Comparison of ENCODE assay signal across 9 mouse cellular contexts in genomic region chr1:127500219-127500618, GRCm38 (mm10).
DNase-seq lines count a peak whose midpoint lies in the region; TF ChIP-seq lines count a peak whose summit lies in the region.
"Had no signal": no experiment of that assay in that cellular context is flagged by ENCODE, and none has a peak within 500 bp of the region (broad histone marks: within the 10 kb centered on the region; RNA-seq: fewer than 3 reads in every experiment).

No protein-coding gene starts in this region.

- no peak overlapping the region for H3K4me3 ChIP-seq in lung, adult 2 months (replicated peaks; ENCODE audit: extremely low read depth, low read depth, low read length)
- H3K4me3 ChIP-seq: erythroblast, embryonic 14.5 days had no signal

- no peak for TF ChIP-seq POLR2A in lung, adult 2 months (IDR thresholded peaks at IDR 0.05; ENCODE audit: borderline replicate concordance, extremely low read depth, low read depth, low read length)

- no peaks in the 10 kb centered on the region for H3K4me1 ChIP-seq in lung, adult 2 months (ENCODE audit: control insufficient read depth, insufficient read depth, low read length)

- TF ChIP-seq CTCF in lung, adult 2 months (IDR thresholded peaks at IDR 0.05; ENCODE audit: insufficient read depth, low read length): peak; percentile 92

- peak; percentile 63 for DNase-seq in CD4-positive helper T cell, adult 2 months (ENCODE audit: low read depth, low spot score)
- peak; percentile 21 for DNase-seq in adrenal gland, adult 8-10 months
- peak; percentile 88 for DNase-seq in embryo, embryonic 10.5 days (ENCODE audit: low spot score)
- DNase-seq in gastrocnemius, postnatal 4 days (ENCODE audit: low spot score in 2 of 2): peak; percentile 56 to 78
- DNase-seq in kidney, postnatal 36 days: peak; percentile 63 to 90
- DNase-seq in lung, adult 2 months: peak; percentile 79
- DNase-seq in ovary, postnatal 10 days (ENCODE audit: low spot score): peak; percentile 52
- peak; percentile 73 for DNase-seq in thymus, postnatal 0 days (ENCODE audit: low spot score)

- 10% methylated on average over 8 of the region's 8 CpGs for WGBS in lung, adult 2 months

Comparison
In these comparisons a context has a peak if more than half of its experiments do, and no peak if none do; other contexts are left out.
1. DNase-seq: peak in every context shown above with its lines; median percentile 88 in embryo, embryonic 10.5 days; 79 in lung, adult 2 months; 76 in kidney, postnatal 36 days; 73 in thymus, postnatal 0 days; 67 in gastrocnemius, postnatal 4 days; 63 in CD4-positive helper T cell, adult 2 months; 52 in ovary, postnatal 10 days; 21 in adrenal gland, adult 8-10 months.